Mouse (Mus musculus) small intestine, adult 2 months (tissue): ENCODE results near the gene Trhde.

ENCODE experiments used
- CTCF ChIP-seq: fragments of 200-500 bp; IDR thresholded peaks from 2 replicates; pipeline ENCODE4 v1.5.1; 2012; ENCODE audit warnings: low read depth, mild to moderate bottlenecking, control low read depth, inconsistent platforms, low read length, moderate library complexity, mixed read lengths; ENCODE audit not compliant: insufficient replicate concordance, insufficient read length; ENCODE audit errors: extremely low read depth
- POLR2A ChIP-seq: fragments of 200-500 bp; IDR thresholded peaks from 2 replicates; pipeline ENCODE4 v1.6.1; 2012; ENCODE audit warnings: low read depth, mild to moderate bottlenecking, control low read depth, inconsistent platforms, low read length, moderate library complexity

GRCm38 (mm10) chr10:114735678-114736077 lies 66.4 kb downstream of the Trhde start:
- TF ChIP-seq CTCF (no peak), POLR2A (no peak)
